ENCODE assay signal across 11 mouse cellular contexts in the genomic region with DNA sequence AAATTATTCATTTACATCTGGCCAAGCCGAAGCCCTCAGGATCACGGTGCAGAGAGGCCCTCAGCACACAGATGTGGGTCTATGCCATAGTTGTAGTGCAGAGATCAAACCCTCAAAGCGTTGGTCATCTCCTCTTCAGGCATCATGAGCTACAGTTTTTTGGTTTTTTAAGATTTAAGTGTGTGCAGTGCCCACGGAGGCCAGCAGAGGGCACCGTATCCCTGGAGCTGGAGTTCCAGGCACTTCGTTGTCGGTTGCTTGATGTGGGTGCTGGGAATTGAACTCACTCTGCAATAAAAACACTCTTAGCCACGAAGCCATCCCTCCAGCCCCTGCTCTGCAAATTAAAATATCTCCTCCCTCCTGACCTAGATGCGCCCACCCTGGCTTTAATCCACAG. TPM values are rescaled to one million over a fixed set of nuclear protein-coding genes. Genes with fewer than 3 reads are reported as not detected.
A peak's percentile ranks its signal among the peaks of the same experiment; 100 is the strongest.
DNase-seq lines count a peak whose midpoint lies in the region; ATAC-seq and TF ChIP-seq lines count a peak whose summit lies in the region.
"Had no signal": no experiment of that assay in that cellular context is flagged by ENCODE, and none has a peak within 500 bp of the region (broad histone marks: within the 10 kb centered on the region; RNA-seq: fewer than 3 reads in every experiment).

No protein-coding gene starts in this region.

- H3K4me3 ChIP-seq in heart, adult 2 months, result no peak overlapping the region
- H3K4me3 ChIP-seq in heart, embryonic 11.5 days (ENCODE audit: low read depth, low read length), result no peak overlapping the region
- no peak overlapping the region for H3K4me3 ChIP-seq in lung, postnatal 0 days (ENCODE audit: low read depth, low read length)
- no peak overlapping the region for H3K4me3 ChIP-seq in bone marrow macrophage, adult 2 months (ENCODE audit: insufficient read depth, low read length)
- H3K4me3 ChIP-seq in midbrain, embryonic 16.5 days (ENCODE audit: low read depth, low read length), result no peak overlapping the region
- H3K4me3 ChIP-seq: heart, embryonic 10.5 days; midbrain, embryonic 12.5 days had no signal

- TF ChIP-seq EP300 in heart, adult 2 months (IDR thresholded peaks at IDR 0.05; ENCODE audit: insufficient read depth, low read depth, low read length), result no peak
- TF ChIP-seq EP300 in lung, postnatal 0 days (IDR thresholded peaks at IDR 0.05), result no peak

- 30% methylated on average over 9 of the region's 9 CpGs for WGBS in heart, adult 2 months
- 33% methylated on average over 9 of the region's 9 CpGs for WGBS in heart, embryonic 11.5 days (ENCODE audit: insufficient replicate concordance)
- WGBS in lung, postnatal 0 days, result 35% methylated on average over 9 of the region's 9 CpGs
- 37% methylated on average over 9 of the region's 9 CpGs for WGBS in midbrain, embryonic 16.5 days

- H3K79me2 ChIP-seq in heart, adult 2 months (replicated peaks; ENCODE audit: control insufficient read depth, insufficient read depth, low read length), result no peaks in the 10 kb centered on the region

- no peaks in the 10 kb centered on the region for H3K4me1 ChIP-seq in heart, adult 2 months (ENCODE audit: control insufficient read depth, insufficient read depth, low read length)
- H3K4me1 ChIP-seq in heart, embryonic 11.5 days (ENCODE audit: control insufficient read depth, insufficient read depth, low read length), result no peaks in the 10 kb centered on the region
- no peaks in the 10 kb centered on the region for H3K4me1 ChIP-seq in lung, postnatal 0 days (ENCODE audit: insufficient read depth, low read depth, low read length)
- no peaks in the 10 kb centered on the region for H3K4me1 ChIP-seq in bone marrow macrophage, adult 2 months (ENCODE audit: control insufficient read depth, insufficient read depth, low read length)
- H3K4me1 ChIP-seq in midbrain, embryonic 16.5 days (ENCODE audit: control insufficient read depth, insufficient read depth, low read length), result no peaks in the 10 kb centered on the region
- H3K4me1 ChIP-seq: heart, embryonic 10.5 days; midbrain, embryonic 12.5 days had no signal

- no peaks in the 10 kb centered on the region for H3K27me3 ChIP-seq in heart, adult 2 months (ENCODE audit: control insufficient read depth, insufficient read depth, low read length)
- no peaks in the 10 kb centered on the region for H3K27me3 ChIP-seq in heart, embryonic 11.5 days (ENCODE audit: control insufficient read depth, insufficient read depth, low read length)
- no peaks in the 10 kb centered on the region for H3K27me3 ChIP-seq in lung, postnatal 0 days (replicated peaks; ENCODE audit: insufficient read depth, low read length)
- H3K27me3 ChIP-seq in midbrain, embryonic 16.5 days (ENCODE audit: control insufficient read depth, insufficient read depth, low read depth, low read length), result no peaks in the 10 kb centered on the region
- H3K27me3 ChIP-seq: midbrain, embryonic 12.5 days had no signal

- DNase-seq in heart, adult 2 months, result no peak
- no peak for DNase-seq in lung, postnatal 0 days (ENCODE audit: low spot score)
- DNase-seq in lung, postnatal 4 days, result no peak
- DNase-seq in lung, postnatal 14 days, result peak; percentile 10

- peaks cover 2% of the 10 kb centered on the region; the same call in 1 of the 2 replicates for H3K9me3 ChIP-seq in heart, embryonic 11.5 days (replicated peaks; ENCODE audit: control insufficient read depth, low read length)
- H3K9me3 ChIP-seq in lung, postnatal 0 days (ENCODE audit: low read length), result no peaks in the 10 kb centered on the region
- H3K9me3 ChIP-seq in midbrain, embryonic 16.5 days (replicated peaks; ENCODE audit: control insufficient read depth, low read length, poor library complexity, severe bottlenecking), result no peaks in the 10 kb centered on the region

- peak; percentile 49 for TF ChIP-seq CTCF in heart, adult 2 months (IDR thresholded peaks at IDR 0.05)
- TF ChIP-seq CTCF in lung, postnatal 0 days (IDR thresholded peaks at IDR 0.05), result peak; percentile 55
- TF ChIP-seq CTCF in bone marrow macrophage, adult 2 months (IDR thresholded peaks at IDR 0.05; ENCODE audit: low read depth, low read length), result 0 out of 2 replicates have a peak, but pooled peaks have one; percentile 8

- no peaks in the 10 kb centered on the region for H3K36me3 ChIP-seq in heart, adult 2 months (ENCODE audit: control insufficient read depth, insufficient read depth, low read length)
- no peaks in the 10 kb centered on the region for H3K36me3 ChIP-seq in heart, embryonic 11.5 days (ENCODE audit: control insufficient read depth, insufficient read depth, low read length)
- H3K36me3 ChIP-seq in lung, postnatal 0 days (ENCODE audit: insufficient read depth, low read length), result no peaks in the 10 kb centered on the region
- H3K36me3 ChIP-seq in midbrain, embryonic 16.5 days (ENCODE audit: control insufficient read depth, insufficient read depth, low read length), result no peaks in the 10 kb centered on the region
- H3K36me3 ChIP-seq: heart, embryonic 10.5 days; midbrain, embryonic 12.5 days had no signal

- no peak for TF ChIP-seq POLR2A in heart, adult 2 months (IDR thresholded peaks at IDR 0.05; ENCODE audit: insufficient read depth, low read depth, low read length)
- TF ChIP-seq POLR2A in bone marrow macrophage, adult 2 months (IDR thresholded peaks at IDR 0.05; ENCODE audit: borderline replicate concordance, low read depth, low read length), result no peak

- no peak overlapping the region for H3K9ac ChIP-seq in heart, adult 2 months (ENCODE audit: low read depth, low read length)
- H3K9ac ChIP-seq in heart, embryonic 11.5 days (ENCODE audit: low read depth, low read length), result no peak overlapping the region
- H3K9ac ChIP-seq in lung, postnatal 0 days (replicated peaks; ENCODE audit: low read depth), result no peak overlapping the region
- H3K9ac ChIP-seq in midbrain, embryonic 16.5 days (ENCODE audit: low read depth, low read length), result no peak overlapping the region
- H3K9ac ChIP-seq: midbrain, embryonic 12.5 days had no signal

- ATAC-seq in heart, embryonic 11.5 days (replicated peaks; ENCODE audit: insufficient number of reproducible peaks, low FRiP score, low TSS enrichment), result no peak
- ATAC-seq in lung, postnatal 0 days, result no peak
- no peak for ATAC-seq in CD4-positive, CD25-positive, alpha-beta regulatory T cell, adult 4 months
- ATAC-seq in midbrain, embryonic 16.5 days, result no peak

- H3K4me2 ChIP-seq in heart, embryonic 11.5 days, result no peak overlapping the region
- H3K4me2 ChIP-seq in lung, postnatal 0 days (replicated peaks; ENCODE audit: low read depth, low read length), result no peak overlapping the region
- no peak overlapping the region for H3K4me2 ChIP-seq in midbrain, embryonic 16.5 days (ENCODE audit: low read length)
- H3K4me2 ChIP-seq: midbrain, embryonic 12.5 days had no signal

- intact Hi-C loops in heart, adult 2 months (cut with DNase I), result no loop called here

- H3K27ac ChIP-seq in heart, adult 2 months, result no peak overlapping the region
- no peak overlapping the region for H3K27ac ChIP-seq in heart, embryonic 11.5 days (ENCODE audit: low read depth, low read length)
- no peak overlapping the region for H3K27ac ChIP-seq in lung, postnatal 0 days (ENCODE audit: low read length)
- no peak overlapping the region for H3K27ac ChIP-seq in bone marrow macrophage, adult 2 months (ENCODE audit: insufficient read depth, low read depth, low read length)
- H3K27ac ChIP-seq in midbrain, embryonic 16.5 days (ENCODE audit: low read length), result no peak overlapping the region
- H3K27ac ChIP-seq: heart, embryonic 10.5 days; midbrain, embryonic 12.5 days had no signal

RNA-seq across cellular contexts. Expression of gene Tmem132d, which starts 58.3 kb away (rescaled TPM):
- under 1 TPM in 1 of 2 experiments, not detected in 1; 0.03 TPM for total RNA-seq in heart, adult 2 months (2021)
- 0.03 and 0.06 TPM in 2 replicates for polyA plus RNA-seq in heart, adult 2 months (2012; rRNA removed)
- polyA plus RNA-seq in heart, embryonic 11.5 days (2014; fragmentation: Nextera tagmentation; extraction: Ambion mirVana), result 0.07 and 0.08 TPM in 2 replicates
- polyA plus RNA-seq in lung, postnatal 0 days (2015; fragmentation: Nextera tagmentation; extraction: Ambion mirVana), result 1.6 and 1.7 TPM in 2 replicates
- not detected in 2 replicates for polyA plus RNA-seq in bone marrow macrophage, adult 2 months (2012; ENCODE audit: insufficient read depth, insufficient read length, missing spikeins)
- not detected for polyA plus RNA-seq in CD4-positive, CD25-positive, alpha-beta regulatory T cell, adult 4 months (2017; shearing (Covaris generic))
- polyA plus RNA-seq in midbrain, embryonic 16.5 days (2015; fragmentation: Nextera tagmentation; extraction: Ambion mirVana), result 2.8 and 3.3 TPM in 2 replicates
- polyA plus RNA-seq: spleen, adult 2 months had no signal
